Mouse (Mus musculus): ENCODE results near the gene Tmem274. TPM values are rescaled to one million over a fixed set of nuclear protein-coding genes. Genes with fewer than 3 reads are reported as not detected.
"Not testable (repeated sequence)": the region's sequence is repeated elsewhere in the genome, so short reads cannot be mapped to it uniquely, and the experiment has no call there.

Gene Tmem274
- 0.28 and 0.39 TPM in 2 replicates for polyA plus RNA-seq (2015; fragmentation: Nextera tagmentation; extraction: Ambion mirVana)

DNA sequence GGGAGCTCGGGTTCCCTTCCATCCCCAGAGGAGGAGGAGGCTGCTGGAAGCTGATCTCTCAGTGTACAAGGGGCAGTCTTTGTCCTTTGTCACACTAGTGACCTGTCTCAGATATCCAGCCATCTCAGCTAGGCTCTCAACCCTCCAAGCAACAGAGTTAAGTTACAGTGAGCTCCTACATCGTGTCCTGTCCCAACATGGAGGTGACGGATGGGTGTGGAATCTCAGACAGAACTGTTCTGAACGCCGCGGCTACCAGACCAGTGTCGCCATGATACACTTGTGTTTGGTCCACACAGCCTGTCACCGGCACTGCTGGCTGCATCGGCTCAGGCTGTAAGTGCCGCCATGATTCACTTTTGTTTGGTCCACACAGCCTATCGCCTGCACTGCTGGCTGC, at the start of gene Tmem274:
TSS of gene Tmem274 (plus strand) at position 301 of the 400 bp plus-strand sequence.
- Histone ChIP-seq H3K4me2 (replicated peaks) (no peak within 1 kb of the TSS), H3K27me3 (no peaks in the 10 kb centered on the region), H3K9me3 (replicated peaks) (no peaks in the 10 kb centered on the region), H3K4me3 (replicated peaks) (no peak within 1 kb of the TSS), H3K4me1 (no peaks in the 10 kb centered on the region), H3K36me3 (peaks cover 18% of the 10 kb centered on the region), H3K9ac (no peak within 1 kb of the TSS), H3K27ac (replicated peaks) (no peak within 1 kb of the TSS)
- WGBS: 71% methylated on average over 11 of the region's 11 CpGs
- ATAC-seq (ENCODE audit: insufficient number of reproducible peaks, low FRiP score, low TSS enrichment, low read depth): no peak

DNA sequence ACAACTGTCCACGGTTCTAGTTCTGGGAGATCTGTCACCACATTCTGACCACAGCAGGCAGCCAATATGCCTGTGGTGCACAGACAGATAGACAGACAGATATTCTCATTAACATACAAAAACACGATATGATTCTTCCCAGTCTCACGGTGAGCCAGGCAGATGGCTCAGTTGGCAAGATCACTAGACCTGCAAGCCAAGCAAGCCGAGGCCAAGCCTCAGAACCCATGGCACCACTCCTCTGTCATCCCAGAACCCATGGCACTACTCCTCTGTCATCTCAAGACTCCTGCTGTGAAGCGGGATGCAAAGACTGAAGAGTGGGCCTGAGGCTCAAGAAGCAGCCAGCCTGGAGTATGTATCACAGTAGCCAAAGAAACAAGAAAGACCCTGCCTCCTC, 47.6 kb upstream of the Tmem274 start:
- no peak for ATAC-seq (ENCODE audit: insufficient number of reproducible peaks, low FRiP score, low TSS enrichment, low read depth)
- 82% methylated on average over 5 of the region's 5 CpGs for WGBS
- Histone ChIP-seq H3K27me3 (no peaks in the 10 kb centered on the region), H3K36me3 (no peaks in the 10 kb centered on the region), H3K4me1 (0 out of 2 replicates have a peak, but pooled peaks cover 6% of the 10 kb centered on the region), H3K9ac (no peak overlapping the region), H3K4me3 (replicated peaks) (no peak overlapping the region), H3K4me2 (replicated peaks) (no peak overlapping the region), H3K9me3 (replicated peaks) (no peaks in the 10 kb centered on the region), H3K27ac (replicated peaks) (no peak overlapping the region)

DNA sequence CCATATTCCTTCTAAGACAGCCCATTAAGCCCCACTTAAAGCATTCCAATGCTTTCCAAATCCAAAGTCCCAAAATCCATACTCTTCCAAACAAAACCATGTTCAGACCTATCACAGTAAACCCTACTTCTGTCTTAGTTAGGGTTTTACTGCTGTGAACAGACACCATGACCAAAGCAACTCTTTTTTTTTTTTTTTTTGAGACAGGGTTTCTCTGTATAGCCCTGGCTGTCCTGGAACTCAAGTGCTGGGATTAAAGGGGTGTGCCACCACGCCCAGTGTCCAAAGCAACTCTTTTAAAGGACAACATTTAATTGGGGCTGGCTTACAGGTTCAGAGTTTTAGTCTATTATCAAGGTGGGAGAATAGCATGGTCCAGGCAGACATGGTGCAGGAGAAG, 45.3 kb upstream of the Tmem274 start:
- not testable (repeated sequence) for H3K9me3 ChIP-seq (replicated peaks); H3K4me3 ChIP-seq (replicated peaks); H3K4me1 ChIP-seq; ATAC-seq (ENCODE audit: insufficient number of reproducible peaks, low FRiP score, low TSS enrichment, low read depth); H3K36me3 ChIP-seq; H3K27ac ChIP-seq (replicated peaks); H3K9ac ChIP-seq; H3K4me2 ChIP-seq (replicated peaks); H3K27me3 ChIP-seq
- WGBS: 69% methylated on average over 1 of the region's 1 CpGs

DNA sequence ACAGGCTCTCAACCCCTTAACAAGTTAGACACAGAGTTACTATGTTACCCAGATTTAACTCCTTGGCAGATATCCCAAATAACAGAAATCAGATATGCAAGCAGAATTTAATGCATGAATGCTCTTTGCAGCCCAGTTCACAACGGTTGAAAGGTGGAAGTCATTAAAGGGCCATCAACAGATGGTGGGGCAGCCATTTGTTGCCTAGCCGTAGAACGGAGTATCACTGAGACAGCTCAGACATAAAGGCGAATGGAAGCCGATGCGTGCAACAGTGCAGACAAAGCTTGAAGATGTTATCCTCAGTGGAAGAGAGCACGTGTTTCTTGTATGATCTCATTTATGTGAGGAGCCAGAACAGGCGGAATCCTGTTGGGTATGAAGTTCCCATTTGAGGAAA, 36.6 kb upstream of the Tmem274 start:
- ATAC-seq (ENCODE audit: insufficient number of reproducible peaks, low FRiP score, low TSS enrichment, low read depth): no peak
- H3K4me2 ChIP-seq (replicated peaks): no peak overlapping the region

DNA sequence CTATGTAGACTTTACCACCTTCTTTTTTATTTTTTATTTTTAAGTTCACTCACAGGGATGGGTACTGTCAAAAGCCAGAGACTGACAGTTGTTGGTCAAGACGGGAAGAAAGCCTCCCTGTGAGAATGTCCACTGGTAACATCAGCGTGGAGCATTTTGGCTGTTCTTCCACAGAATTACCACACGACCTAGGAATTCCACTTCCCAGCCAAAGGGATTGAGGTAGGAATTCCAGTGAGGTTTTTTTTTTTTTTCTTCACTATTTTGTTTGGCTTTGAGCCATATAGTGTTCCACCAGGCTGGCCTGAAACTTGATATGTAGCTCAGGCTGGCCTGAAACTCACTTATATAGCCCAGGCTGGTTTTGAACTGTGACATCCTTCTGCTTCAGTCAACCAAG, 34.7 kb upstream of the Tmem274 start:
- H3K36me3 ChIP-seq: no peaks in the 10 kb centered on the region
- WGBS: 19% methylated on average over 3 of the region's 3 CpGs
- H3K27me3 ChIP-seq: no peaks in the 10 kb centered on the region
- H3K4me1 ChIP-seq: peaks cover 24% of the 10 kb centered on the region
- H3K4me2 ChIP-seq (replicated peaks): no peak overlapping the region
- H3K27ac ChIP-seq (replicated peaks): no peak overlapping the region
- H3K9ac ChIP-seq: no peak overlapping the region
- no peaks in the 10 kb centered on the region for H3K9me3 ChIP-seq (replicated peaks)
- no peak overlapping the region for H3K4me3 ChIP-seq (replicated peaks)
- no peak for ATAC-seq (ENCODE audit: insufficient number of reproducible peaks, low FRiP score, low TSS enrichment, low read depth)

More for the DNA sequence above, 36.6 kb upstream of the Tmem274 start:
- Histone ChIP-seq H3K27me3 (no peaks in the 10 kb centered on the region), H3K9me3 (replicated peaks) (no peaks in the 10 kb centered on the region), H3K36me3 (no peaks in the 10 kb centered on the region), H3K4me3 (replicated peaks) (no peak overlapping the region), H3K27ac (replicated peaks) (0 out of 2 replicates have a peak overlapping the region, but pooled peaks have one; percentile 35), H3K9ac (no peak overlapping the region), H3K4me1 (peaks cover 16% of the 10 kb centered on the region)
- 25% methylated on average over 8 of the region's 8 CpGs for WGBS

DNA sequence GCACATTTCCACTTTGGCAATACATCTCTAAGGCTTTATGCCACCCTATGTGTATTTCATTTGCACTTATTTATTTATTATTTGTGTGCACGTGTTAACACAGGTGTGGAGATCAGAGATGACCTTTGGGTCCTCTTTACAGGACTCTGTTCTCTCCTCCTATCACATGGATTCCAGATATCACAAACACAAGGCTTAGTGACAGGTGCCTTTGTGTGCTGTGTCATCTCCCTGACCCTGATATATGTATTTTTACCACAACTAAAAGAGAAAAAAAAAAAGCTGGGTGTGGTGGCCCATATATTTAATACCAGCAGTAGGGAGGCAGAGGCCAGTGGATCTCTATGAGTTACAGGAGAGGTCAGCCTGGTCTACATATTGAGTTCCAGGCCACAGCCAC, 32.7 kb upstream of the Tmem274 start:
- peak overlapping the region; percentile 67; the same call in 1 of the 2 replicates for H3K4me2 ChIP-seq (replicated peaks)

DNA sequence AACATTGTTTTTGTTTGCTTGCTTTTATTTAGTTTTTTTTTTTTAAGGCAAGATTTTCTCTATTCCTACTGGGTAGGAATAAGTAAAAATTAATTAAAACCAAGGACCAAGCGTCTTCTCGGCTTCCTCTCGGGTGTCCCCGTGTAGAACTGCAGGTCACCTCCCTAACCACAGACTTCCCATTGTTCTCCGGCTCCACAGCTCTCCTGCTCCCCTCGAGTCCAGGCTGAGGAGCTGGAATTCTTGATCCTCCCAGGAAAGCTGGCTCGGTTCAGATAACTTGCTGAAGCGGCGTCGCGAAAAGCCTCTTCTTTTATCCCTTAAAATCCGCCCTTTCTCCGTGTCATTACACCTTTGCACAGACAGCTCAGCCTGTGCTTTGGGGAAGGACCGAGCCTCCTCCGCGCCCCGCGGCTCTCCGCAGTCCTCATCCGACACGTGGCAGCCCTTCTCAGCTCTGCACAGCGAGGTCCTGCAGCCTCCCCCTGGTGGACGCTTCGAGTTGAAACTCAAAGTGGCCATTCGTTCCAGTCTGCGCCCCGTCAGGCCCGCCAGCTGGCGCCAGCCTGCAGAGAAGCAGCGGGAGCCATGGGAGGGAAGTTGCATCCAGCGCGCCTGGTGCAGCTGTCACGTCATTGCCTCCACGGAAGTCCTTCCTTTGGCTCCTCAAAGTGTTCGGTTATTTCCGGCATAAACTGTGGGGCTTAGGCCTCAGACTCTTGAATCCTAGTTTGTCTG, 32.0 kb upstream of the Tmem274 start:
- no peaks in the 10 kb centered on the region for H3K36me3 ChIP-seq
- H3K9me3 ChIP-seq (replicated peaks): no peaks in the 10 kb centered on the region
- H3K27me3 ChIP-seq: no peaks in the 10 kb centered on the region
- H3K27ac ChIP-seq (replicated peaks): peak overlapping the region; percentile 95
- peaks cover 24% of the 10 kb centered on the region for H3K4me1 ChIP-seq
- under 1% methylated on average over 36 of the region's 36 CpGs for WGBS
- H3K9ac ChIP-seq: peak overlapping the region; percentile 29; the same call in 1 of the 2 replicates
- peak overlapping the region; percentile 39 for H3K4me3 ChIP-seq (replicated peaks)
- peak; percentile 94 for ATAC-seq (ENCODE audit: insufficient number of reproducible peaks, low FRiP score, low TSS enrichment, low read depth)
- H3K4me2 ChIP-seq (replicated peaks): peak overlapping the region; percentile 67

More for the DNA sequence above, 32.7 kb upstream of the Tmem274 start:
- Histone ChIP-seq H3K36me3 (no peaks in the 10 kb centered on the region), H3K9ac (no peak overlapping the region), H3K27ac (replicated peaks) (peak overlapping the region; percentile 95; the same call in 1 of the 2 replicates), H3K9me3 (replicated peaks) (no peaks in the 10 kb centered on the region), H3K27me3 (no peaks in the 10 kb centered on the region), H3K4me3 (replicated peaks) (no peak overlapping the region), H3K4me1 (peaks cover 24% of the 10 kb centered on the region)
- no peak for ATAC-seq (ENCODE audit: insufficient number of reproducible peaks, low FRiP score, low TSS enrichment, low read depth)
- 55% methylated on average over 1 of the region's 1 CpGs for WGBS

DNA sequence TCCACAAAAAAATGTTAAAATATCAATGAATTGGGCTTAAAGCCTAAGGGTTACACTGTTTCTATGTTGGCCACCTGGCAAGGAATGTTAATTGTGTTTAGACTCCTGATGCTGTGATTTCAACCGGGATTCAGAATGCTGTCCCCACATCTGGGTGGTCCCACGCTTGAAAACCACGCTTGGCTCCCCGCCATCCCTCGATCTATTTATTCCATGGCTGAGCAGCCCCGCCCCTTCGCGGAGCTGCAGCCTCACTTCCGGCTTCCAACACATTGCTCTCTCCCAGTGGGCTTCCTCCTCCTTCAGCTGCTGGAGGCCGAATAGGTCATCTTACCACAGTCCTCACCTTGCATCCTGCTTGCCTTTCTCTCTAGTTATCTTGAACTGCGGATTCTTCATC, 31.3 kb upstream of the Tmem274 start:
- no peaks in the 10 kb centered on the region for H3K27me3 ChIP-seq
- H3K27ac ChIP-seq (replicated peaks): peak overlapping the region; percentile 95
- H3K9ac ChIP-seq: peak overlapping the region; percentile 12; the same call in 1 of the 2 replicates
- peaks cover 24% of the 10 kb centered on the region for H3K4me1 ChIP-seq
- peak; percentile 18; the same call in 1 of the 2 replicates for ATAC-seq (ENCODE audit: insufficient number of reproducible peaks, low FRiP score, low TSS enrichment, low read depth)
- peak overlapping the region; percentile 39 for H3K4me3 ChIP-seq (replicated peaks)
- peak overlapping the region; percentile 67 for H3K4me2 ChIP-seq (replicated peaks)
- H3K9me3 ChIP-seq (replicated peaks): no peaks in the 10 kb centered on the region
- H3K36me3 ChIP-seq: no peaks in the 10 kb centered on the region
- WGBS: 3% methylated on average over 11 of the region's 11 CpGs

DNA sequence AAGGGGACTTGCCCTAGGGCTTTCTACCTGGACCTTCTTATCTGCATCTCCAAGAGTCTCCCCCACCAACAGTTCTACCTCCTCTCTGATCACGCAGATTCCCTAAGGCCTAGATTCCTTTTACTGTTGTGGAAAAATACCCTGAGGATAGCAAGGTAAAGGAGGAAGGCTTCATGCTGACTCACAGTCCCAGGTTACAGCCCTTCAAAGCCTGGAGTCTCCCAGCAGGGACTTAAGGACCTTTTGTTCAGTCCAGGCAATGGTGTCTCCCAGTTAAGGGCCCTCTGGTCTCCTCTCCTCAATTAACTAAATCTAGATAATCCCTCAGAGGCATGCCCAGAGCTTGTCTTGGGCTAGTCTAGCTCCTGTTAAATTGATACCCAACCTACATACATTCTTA, 30.9 kb upstream of the Tmem274 start:
- Histone ChIP-seq H3K9ac (no peak overlapping the region), H3K27ac (replicated peaks) (peak overlapping the region; percentile 95), H3K27me3 (no peaks in the 10 kb centered on the region), H3K9me3 (replicated peaks) (no peaks in the 10 kb centered on the region), H3K36me3 (no peaks in the 10 kb centered on the region), H3K4me1 (peaks cover 24% of the 10 kb centered on the region), H3K4me3 (replicated peaks) (no peak overlapping the region; the same call in 1 of the 2 replicates), H3K4me2 (replicated peaks) (peak overlapping the region; percentile 67)
- no peak for ATAC-seq (ENCODE audit: insufficient number of reproducible peaks, low FRiP score, low TSS enrichment, low read depth)
- 26% methylated on average over 1 of the region's 1 CpGs for WGBS

DNA sequence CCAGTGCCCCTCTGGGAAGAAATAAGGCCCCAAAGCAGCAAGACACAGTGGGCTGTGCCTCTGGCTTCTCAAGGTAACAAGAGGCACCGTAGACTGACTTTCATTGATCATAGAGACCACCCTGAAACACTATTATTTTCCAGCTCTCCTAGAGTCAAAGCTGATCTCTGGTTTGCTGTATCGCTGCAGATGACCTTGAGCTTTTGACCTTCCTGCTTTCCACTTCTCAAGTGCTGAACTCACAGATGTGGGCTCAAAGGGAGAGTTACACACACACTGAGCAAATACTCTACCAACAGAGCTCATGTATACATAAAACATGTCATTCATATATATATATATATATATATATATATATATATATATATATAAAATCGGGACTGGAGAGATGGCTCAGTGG, 26.5 kb upstream of the Tmem274 start:
- Histone ChIP-seq H3K4me1 (peaks cover 8% of the 10 kb centered on the region), H3K9me3 (replicated peaks) (no peaks in the 10 kb centered on the region), H3K9ac (no peak overlapping the region), H3K4me3 (replicated peaks) (no peak overlapping the region), H3K27me3 (no peaks in the 10 kb centered on the region), H3K4me2 (replicated peaks) (no peak overlapping the region), H3K27ac (replicated peaks) (no peak overlapping the region), H3K36me3 (no peaks in the 10 kb centered on the region)
- ATAC-seq (ENCODE audit: insufficient number of reproducible peaks, low FRiP score, low TSS enrichment, low read depth): no peak
- WGBS: 83% methylated on average over 3 of the region's 3 CpGs

DNA sequence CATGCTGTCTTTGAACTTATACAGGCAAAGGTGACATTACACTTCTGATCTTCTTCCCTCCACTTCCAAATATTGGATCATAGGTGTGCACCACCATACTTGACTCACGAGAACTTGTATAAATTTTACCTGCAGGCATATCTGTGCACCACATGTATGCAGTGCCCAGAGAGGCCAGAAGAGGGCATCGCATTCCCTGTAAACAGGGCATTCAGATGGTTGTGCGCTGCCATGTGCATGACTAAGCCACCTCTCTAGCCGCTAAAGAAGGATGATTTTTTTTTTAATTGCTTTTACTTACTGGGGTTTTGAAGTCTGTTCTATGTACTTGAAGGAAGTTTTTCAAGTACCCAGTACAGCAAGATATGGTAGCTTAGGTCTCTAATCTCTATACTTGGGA, 23.5 kb upstream of the Tmem274 start:
- ATAC-seq (ENCODE audit: insufficient number of reproducible peaks, low FRiP score, low TSS enrichment, low read depth): no peak
- H3K4me1 ChIP-seq: no peaks in the 10 kb centered on the region
- no peaks in the 10 kb centered on the region for H3K27me3 ChIP-seq
- no peak overlapping the region for H3K4me2 ChIP-seq (replicated peaks)
- no peaks in the 10 kb centered on the region for H3K9me3 ChIP-seq (replicated peaks)
- H3K27ac ChIP-seq (replicated peaks): no peak overlapping the region
- no peak overlapping the region for H3K4me3 ChIP-seq (replicated peaks)
- no peak overlapping the region for H3K9ac ChIP-seq
- WGBS: 85% methylated on average over 4 of the region's 4 CpGs
- no peaks in the 10 kb centered on the region for H3K36me3 ChIP-seq

DNA sequence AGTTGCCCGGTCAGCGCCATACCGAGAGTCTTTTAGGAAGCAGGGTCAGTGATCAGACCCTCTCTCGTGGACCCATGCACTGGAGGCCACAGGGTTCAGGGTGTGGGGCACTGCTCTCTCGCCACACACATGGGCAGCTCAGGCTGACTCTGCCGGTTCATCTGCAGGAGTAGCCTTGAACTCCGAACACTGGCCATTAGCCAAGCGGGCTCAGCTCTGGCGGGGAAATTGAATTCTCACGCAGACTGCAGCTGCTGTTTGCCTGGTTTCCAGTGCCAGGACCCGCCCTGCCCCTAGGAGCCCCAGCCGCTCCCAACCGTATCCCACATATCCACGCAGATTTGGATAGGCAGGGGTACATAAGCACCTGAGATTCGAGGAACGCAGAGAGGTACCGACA, 22.9 kb upstream of the Tmem274 start:
- WGBS: 71% methylated on average over 17 of the region's 17 CpGs
- Histone ChIP-seq H3K4me2 (replicated peaks) (no peak overlapping the region), H3K9ac (no peak overlapping the region), H3K27ac (replicated peaks) (no peak overlapping the region), H3K36me3 (no peaks in the 10 kb centered on the region), H3K4me3 (replicated peaks) (no peak overlapping the region), H3K4me1 (no peaks in the 10 kb centered on the region), H3K9me3 (replicated peaks) (no peaks in the 10 kb centered on the region), H3K27me3 (no peaks in the 10 kb centered on the region)
- ATAC-seq (ENCODE audit: insufficient number of reproducible peaks, low FRiP score, low TSS enrichment, low read depth): no peak

All from embryonic facial prominence, embryonic 15.5 days (tissue).